Mouse (Mus musculus) layer of hippocampus, adult 9-10 months (tissue): ENCODE data around the gene Arid5a.

ENCODE experiments used
- DNase-seq: peaks from one replicate; pipeline ENCODE4 v3.0.0; 2022; ENCODE audit warnings: low spot score

The Arid5a gene

DNA sequence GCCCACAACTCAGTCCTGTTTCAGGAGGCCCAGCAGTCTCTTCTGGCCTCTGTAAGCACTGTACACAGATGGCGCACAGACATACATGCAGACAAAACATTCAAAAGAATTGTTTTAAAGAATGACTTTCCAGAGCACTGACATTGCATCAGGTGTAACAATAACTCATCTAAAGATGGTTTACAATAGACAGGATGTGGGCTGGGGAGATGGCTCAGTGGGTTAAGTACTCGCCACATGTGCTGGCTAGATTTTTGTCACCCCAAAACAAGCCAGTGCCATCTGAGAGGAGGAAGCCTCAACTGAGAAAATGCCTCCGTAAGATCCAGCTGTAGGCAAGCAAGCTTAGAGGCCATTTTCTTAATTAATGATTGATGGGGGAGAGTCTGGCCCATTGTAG is 13.1 kb upstream of the Arid5a start:
- no peak for DNase-seq

DNA sequence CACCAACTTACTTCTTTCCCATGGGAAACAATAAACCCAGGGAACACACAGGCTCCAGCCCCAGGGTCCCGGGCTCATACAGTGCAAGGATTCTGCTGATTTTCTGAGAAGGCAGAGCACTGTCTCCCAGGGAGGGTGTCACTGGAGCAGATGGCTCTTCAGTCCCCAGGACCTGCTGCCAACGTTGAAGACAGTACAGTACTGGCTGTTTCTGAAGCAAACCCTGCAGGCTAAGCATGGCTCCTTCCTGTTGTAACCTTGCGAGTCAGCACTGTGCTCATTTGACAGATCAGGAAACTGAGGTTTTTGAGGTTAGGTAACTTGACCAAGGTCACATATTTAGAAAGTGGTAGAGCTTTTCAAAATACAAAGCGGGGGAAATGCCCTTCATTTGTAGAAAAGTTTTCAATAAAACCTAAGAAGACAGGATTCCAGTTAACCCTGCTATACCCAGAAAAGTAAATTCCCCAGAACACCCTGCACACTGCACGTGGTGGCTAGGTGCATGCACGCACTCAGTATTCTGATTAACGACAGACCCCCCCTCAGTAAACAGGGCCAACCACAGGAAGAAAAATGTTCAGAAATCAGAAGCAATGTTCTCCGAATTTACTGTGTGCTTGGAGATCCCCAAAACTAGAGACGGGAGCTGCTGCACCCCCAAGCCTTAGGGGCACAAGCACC is 10.9 kb upstream of the Arid5a start:
- DNase-seq, result no peak

DNA sequence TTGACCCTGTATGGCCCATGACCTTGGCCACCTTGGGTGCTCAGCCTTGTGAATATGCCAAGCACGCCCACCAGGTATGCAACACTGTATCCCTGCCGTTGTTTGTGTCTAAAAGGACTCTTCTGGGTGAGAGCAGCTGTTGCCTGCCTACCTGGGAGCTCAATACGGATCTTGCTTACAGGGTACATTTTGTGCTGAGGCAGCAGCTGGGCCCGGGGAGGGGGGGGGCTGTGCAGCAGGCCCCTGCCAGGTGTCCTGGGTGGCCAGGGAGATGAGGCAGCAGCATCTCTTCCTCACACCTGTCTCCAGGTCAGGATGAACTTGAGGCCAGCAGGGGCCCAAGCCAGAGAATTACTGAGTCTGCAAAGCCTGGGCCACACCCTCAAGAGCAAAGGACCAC is 9.4 kb upstream of the Arid5a start:
- no peak for DNase-seq

DNA sequence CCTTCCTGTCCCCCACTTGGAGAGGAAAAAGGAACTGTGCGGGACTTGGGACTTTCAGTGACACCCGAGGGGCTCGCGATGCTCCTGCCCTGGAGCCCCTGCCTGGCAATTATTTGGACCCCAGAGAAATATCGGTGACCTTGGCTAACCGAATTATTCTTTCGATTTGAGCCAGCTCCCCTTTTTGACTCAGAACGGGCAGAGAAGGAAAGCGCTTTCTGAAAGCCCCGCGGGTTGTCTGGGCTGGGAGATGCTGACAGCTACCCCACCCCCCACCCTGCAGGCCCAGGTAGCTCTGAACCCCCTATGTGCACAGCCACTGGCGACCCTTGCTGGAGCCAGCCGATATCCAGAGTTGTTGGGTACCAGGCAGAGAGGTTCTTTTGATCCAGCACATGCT is 8.4 kb upstream of the Arid5a start:
- no peak for DNase-seq

GRCm38 (mm10) chr1:36299676-36300075 is 7.9 kb upstream of the Arid5a start:
- no peak for DNase-seq

DNA sequence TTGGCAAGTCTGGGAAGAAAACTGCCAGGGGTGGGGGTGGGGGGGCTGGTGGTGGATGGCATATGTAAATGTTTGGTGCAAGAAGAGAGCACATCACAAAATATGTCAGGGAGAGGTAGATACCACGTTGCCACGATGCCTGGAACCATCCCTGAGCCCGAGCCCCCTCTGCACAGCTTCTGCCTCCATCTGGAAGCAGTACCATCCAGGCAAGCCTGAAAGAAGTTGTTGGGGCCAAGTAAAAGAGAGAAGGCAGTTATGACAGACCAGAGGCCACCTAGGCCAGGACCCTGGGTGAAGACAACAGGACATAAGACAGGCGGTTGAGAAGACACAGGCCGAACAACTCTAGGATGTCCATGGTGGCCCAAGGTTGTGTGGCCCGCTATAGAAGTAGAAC is 7.0 kb upstream of the Arid5a start:
- DNase-seq, result no peak

GRCm38 (mm10) chr1:36302273-36302672 is 5.3 kb upstream of the Arid5a start:
- DNase-seq, result no peak

- DNase-seq, result no peak
These were observed 4.6 kb upstream of the Arid5a start for GRCm38 (mm10) chr1:36302957-36303356.

- no peak for DNase-seq
These were observed 3.9 kb upstream of the Arid5a start for GRCm38 (mm10) chr1:36303381-36304320.

- no peak for DNase-seq
These were observed 2.8 kb upstream of the Arid5a start for GRCm38 (mm10) chr1:36304764-36305163.

DNA sequence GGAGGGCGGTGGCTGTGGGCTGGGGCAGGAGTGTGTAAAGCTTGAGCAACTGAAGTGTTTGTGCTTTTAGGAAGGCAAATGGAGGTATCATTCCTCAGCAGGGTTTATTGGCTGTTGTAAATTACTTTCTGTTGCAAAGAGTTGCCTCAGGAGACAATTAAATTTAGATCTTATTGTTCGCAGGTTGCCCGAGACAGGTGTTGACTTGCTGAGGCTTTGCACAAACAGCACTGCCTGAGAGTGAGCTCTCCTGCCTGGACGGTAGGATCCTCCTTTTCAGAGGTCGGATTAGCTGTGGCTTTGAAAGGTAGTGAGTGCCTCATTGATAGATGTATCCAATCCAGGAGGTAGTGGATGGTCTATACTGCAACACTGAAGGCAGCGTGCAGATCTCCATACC is 1.4 kb upstream of the Arid5a start:
- no peak for DNase-seq

DNA sequence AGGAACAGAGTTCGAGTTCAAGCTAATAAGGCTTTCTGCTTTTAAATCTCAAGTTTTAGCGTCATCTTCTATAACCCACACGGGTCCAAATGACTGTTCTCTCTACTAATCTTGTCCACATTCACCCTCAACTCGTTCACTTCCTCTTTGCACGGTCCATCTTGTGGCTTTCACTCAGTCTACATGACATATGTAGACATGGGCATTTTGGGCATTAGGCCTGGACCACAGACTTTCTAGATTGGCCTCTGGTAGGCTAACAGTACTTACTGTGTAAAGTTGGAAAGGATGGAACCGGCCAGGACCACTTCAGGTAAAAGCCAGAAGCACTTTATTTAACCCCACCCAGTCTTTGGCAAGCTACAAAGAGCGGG is 425 bp upstream of the Arid5a start:
- DNase-seq, result no peak

- DNase-seq, result no peak
These were observed 943 bp downstream of the Arid5a start for GRCm38 (mm10) chr1:36308451-36308901.

DNA sequence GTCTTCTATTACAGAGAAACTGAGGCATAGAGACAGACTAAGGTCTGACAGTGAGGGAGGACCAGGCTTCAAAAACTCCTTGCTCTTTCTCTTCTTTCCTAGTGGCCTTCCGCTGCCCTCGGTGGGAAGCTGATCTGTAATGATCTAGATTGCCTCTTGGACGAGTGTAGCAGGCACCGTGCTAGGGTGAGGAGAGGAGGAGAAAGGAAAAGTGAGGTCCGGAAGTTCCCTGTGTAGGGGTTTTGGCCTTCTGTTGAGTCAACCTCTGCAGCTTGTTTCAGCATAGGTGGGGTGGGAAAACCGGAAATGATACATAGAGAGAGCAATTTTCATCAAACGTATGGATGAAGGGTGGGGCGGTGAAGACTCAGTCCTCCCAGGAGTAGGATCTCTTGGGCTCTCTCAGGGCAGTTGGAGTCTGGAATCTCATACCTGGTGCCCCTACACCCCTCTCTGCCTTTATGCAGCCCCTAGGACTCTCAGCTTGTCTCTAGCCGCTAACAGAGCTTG is 1.5 kb downstream of the Arid5a start:
- no peak for DNase-seq

DNA sequence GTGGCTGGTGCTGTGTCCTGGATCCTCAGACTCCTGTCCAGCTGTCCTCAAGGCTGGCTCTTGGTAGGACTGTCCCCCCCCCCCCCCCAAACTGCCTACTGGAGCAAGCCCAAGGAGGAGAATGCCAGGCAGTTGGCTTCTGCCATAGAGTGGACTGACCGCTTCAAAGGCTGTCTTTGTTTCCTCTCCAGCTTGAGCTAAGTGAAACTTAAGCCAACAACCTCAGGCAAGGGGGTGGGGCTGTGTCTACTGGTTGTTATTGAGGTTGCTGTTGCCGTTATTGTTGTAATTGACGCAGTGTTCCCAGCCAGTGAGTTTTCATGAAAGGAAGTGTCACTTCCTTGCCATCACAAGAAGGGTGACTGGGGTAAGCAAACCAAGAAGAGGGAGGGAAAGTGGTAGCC is 2.0 kb downstream of the Arid5a start:
- no peak for DNase-seq

DNA sequence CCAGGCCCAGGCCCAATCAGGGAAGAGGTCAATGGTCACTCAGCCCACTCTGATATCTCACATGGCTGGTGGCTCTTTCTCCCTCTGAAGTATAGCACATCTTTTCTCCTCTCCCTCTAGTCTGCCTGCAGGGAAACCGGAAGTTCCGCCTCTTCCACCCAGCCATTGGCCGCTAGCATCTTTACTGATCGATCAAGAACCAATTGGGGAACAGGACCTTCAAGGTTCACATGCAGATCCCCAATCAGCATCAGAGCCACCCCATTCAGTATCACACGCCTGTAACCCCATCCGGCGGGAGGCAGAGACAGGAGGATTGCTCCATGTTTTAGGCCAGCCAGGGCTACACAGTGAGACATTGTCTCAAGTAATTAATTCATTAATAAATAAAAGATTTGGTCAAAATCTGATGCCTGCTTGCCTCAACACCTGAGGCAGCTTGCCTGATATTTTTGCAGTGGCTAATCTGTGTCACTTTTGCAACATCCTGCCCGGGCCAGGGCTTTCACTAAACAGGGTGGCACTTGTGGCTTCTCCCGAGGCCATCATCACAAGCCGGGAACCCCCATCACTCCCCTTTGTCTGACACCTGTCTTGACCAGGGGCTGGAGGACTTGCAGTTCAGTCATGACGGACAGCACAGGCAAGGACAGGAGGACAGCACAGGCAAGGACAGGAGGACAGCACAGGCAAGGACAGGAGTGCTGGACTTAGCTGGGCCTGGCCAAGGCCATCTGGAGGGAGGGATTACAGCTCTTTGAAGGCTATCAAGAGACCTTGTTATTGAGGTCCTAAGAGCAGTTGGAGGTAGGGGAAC is 7.6 kb downstream of the Arid5a start:
- DNase-seq, result no peak

DNA sequence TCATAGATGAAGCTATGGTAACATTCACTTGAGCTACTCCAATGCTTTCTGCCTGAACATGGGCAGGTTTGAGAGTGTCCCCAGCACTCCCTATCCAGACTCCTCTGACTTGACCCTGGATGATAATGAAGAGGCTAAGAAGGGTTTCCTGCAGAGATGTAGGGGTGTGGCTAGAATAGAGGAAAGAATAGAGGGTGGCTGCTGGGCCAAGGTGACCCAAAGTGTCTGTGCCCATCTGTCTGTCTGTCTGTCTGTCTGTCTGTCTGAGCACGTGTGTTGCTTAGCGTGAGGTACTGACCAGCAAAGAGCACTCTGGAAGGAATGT is 8.2 kb downstream of the Arid5a start:
- no peak for DNase-seq

DNA sequence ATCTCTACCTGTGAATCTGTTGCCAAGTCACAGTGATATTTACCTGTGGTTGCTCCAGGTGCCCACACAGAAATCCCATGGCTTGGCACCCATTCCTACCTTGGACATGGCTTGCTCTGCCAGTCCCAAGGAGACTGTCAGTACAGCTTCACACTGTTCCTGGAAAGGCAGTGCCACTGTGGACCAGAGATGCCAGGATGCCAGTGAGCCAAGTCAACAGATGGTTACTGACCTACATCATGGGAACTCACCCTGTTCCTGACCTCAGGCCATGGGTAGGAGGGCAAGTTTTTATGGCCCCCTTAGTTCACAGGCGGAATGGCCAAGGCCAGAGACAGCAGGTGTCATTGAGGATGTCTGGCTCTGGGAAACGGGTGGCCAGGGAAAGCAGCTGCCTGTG is 13.6 kb downstream of the Arid5a start:
- DNase-seq, result no peak

DNA sequence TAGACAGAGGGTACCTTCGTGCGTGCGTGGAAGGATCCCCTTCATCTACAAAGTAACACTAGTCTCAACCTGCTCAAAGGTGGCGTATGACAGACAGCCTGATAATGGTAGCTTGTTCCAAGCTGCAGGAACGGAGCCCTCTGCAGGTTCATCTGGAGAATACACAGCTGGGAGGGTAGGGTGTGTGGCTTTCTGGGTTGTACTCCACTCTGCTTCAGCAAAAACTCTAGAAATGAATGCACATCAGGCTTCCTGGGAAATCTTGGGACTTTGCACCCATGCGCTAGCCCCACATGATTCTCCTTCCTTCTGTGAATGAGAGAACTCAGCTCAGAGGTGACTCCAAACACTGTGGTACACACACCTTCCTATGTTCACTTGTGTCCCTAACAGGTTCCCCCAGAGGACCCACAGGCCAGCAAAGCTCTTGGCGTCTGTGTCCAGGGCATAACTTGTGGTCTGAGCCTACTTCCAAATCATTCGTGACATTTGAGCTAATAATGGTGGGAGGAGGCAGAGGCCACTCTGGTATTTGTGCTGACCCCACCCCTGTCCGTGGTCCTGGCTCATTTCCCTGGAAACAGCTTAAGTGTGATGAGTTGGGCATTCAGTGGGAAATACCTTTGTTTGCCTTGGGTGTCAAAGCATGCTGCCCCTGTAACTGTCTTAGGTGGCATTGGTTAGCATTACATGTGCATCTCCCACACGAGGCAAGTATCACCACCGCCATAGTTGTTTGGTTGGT is 14.5 kb downstream of the Arid5a start:
- DNase-seq, result no peak

DNA sequence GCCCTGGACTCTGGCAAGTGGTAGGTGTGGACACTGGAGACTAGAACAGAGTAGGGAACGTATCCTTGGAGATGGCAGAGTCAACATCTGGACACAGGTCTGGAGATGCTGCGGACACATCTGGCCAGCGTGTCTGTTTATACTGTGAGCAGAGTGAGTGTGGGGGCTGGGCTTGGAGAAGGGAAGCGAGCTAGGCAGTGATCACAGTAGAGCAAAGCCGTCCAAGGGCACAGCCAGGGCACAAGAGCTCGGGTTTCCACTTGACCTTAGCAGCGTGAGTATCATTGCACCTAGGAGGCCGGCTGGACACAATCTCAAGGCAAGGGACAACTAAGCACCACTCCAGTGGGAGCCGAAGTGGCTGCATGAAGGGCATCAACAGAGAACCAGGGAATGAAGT is 15.5 kb downstream of the Arid5a start:
- no peak for DNase-seq

GRCm38 (mm10) chr1:36323746-36324448 is 16.4 kb downstream of the Arid5a start:
- no peak for DNase-seq
